Mouse (Mus musculus) MEL (cell line): Measurements from ENCODE around the gene Cxcl10. TPM values are rescaled to one million over a fixed set of nuclear protein-coding genes. Genes with fewer than 3 reads are reported as not detected.

Source experiments
- DNase-seq: peaks from one replicate; pipeline ENCODE4 v3.0.0; 2011; ENCODE audit warnings: low read depth, low spot score
- H3K27ac ChIP-seq: 2 replicates; pipeline ENCODE4 v1.5.1; 2012; ENCODE audit warnings: low read depth, mild to moderate bottlenecking, control low read depth, low read length, moderate library complexity; ENCODE audit not compliant: control insufficient read depth
- H3K27me3 ChIP-seq, 2 experiments: fragments of 150-350 bp in 1 of 2; sonication (generic) in 1 of 2; 2 replicates each; pipeline ENCODE4 v1.6.1; 2012; ENCODE audit warnings: low read length in 2 of 2, mild to moderate bottlenecking in 2 of 2, improper control_type of control experiment in 1 of 2, moderate library complexity in 1 of 2; ENCODE audit not compliant: insufficient read depth in 2 of 2, control insufficient read depth in 1 of 2
- H3K36me3 ChIP-seq, 2 experiments: 2 replicates each; pipeline ENCODE4 v1.6.1; 2012 to 2014; ENCODE audit warnings: low read length in 2 of 2, improper control_type of control experiment in 1 of 2, inconsistent platforms in 1 of 2, mild to moderate bottlenecking in 1 of 2; ENCODE audit not compliant: insufficient read depth in 2 of 2, control insufficient read depth in 1 of 2
- H3K4me1 ChIP-seq, 2 experiments: fragments of 150-350 bp in 1 of 2; sonication (generic) in 1 of 2; 2 replicates each; pipeline ENCODE4 v1.6.1; 2012; ENCODE audit warnings: low read length in 2 of 2, improper control_type of control experiment in 1 of 2, mild to moderate bottlenecking in 1 of 2; ENCODE audit not compliant: insufficient read depth in 2 of 2, control insufficient read depth in 1 of 2
- H3K4me3 ChIP-seq, 2 experiments: fragments of 150-350 bp in 1 of 2; sonication (generic) in 1 of 2; 2 replicates each; pipeline ENCODE4 v1.5.1; 2012; ENCODE audit warnings: low read depth in 2 of 2, low read length in 2 of 2, mild to moderate bottlenecking in 2 of 2, moderate library complexity in 2 of 2, control low read depth in 1 of 2, improper control_type of control experiment in 1 of 2; ENCODE audit not compliant: control insufficient read depth in 1 of 2, insufficient read depth in 1 of 2
- H3K79me2 ChIP-seq: 2 replicates; pipeline ENCODE4 v1.6.1; 2012; ENCODE audit warnings: mild to moderate bottlenecking, low read length, moderate library complexity; ENCODE audit not compliant: control insufficient read depth, poor library complexity, insufficient read depth
- H3K9ac ChIP-seq: 2 replicates; pipeline ENCODE4 v1.6.1; 2012; ENCODE audit warnings: low read depth, mild to moderate bottlenecking, control low read depth, low read length, moderate library complexity; ENCODE audit not compliant: control insufficient read depth, poor library complexity, severe bottlenecking
- H3K9me3 ChIP-seq: fragments of 150-350 bp; sonication (generic); replicated peaks from 2 replicates; pipeline ENCODE4 v1.6.1; 2012; ENCODE audit warnings: mild to moderate bottlenecking, low read length, improper control_type of control experiment, moderate library complexity; ENCODE audit not compliant: insufficient read depth
- BHLHE40 ChIP-seq: IDR thresholded peaks from 2 replicates; pipeline ENCODE4 v1.6.1; 2012; ENCODE audit warnings: low read depth, mild to moderate bottlenecking, inconsistent platforms, low read length, improper control_type of control experiment, borderline replicate concordance
- CHD2 ChIP-seq: IDR thresholded peaks from 2 replicates; pipeline ENCODE4 v1.6.1; 2011; ENCODE audit warnings: low read length, improper control_type of control experiment
- CTCF ChIP-seq, 3 experiments: IDR thresholded peaks in 2 of 3; conservative IDR thresholded peaks in 1 of 3; 2 replicates each; pipeline ENCODE4 v1.5.1; 2011 to 2012; ENCODE audit warnings: low read length in 3 of 3, low read depth in 2 of 3, mild to moderate bottlenecking in 2 of 3, improper control_type of control experiment in 1 of 3, inconsistent platforms in 1 of 3, mixed read lengths in 1 of 3, moderate library complexity in 1 of 3; ENCODE audit not compliant: control insufficient read depth in 1 of 3, insufficient read depth in 1 of 3, poor library complexity in 1 of 3, severe bottlenecking in 1 of 3
- E2F4 ChIP-seq: IDR thresholded peaks from 2 replicates; pipeline ENCODE4 v1.6.1; 2011; ENCODE audit warnings: low read depth, low read length, improper control_type of control experiment, borderline replicate concordance
- ELF1 ChIP-seq: IDR thresholded peaks from 2 replicates; pipeline ENCODE4 v1.6.1; 2014; ENCODE audit warnings: low read depth, mild to moderate bottlenecking, inconsistent platforms, low read length, improper control_type of control experiment, moderate library complexity
- EP300 ChIP-seq, 2 experiments: IDR thresholded peaks; 2 replicates each; pipeline ENCODE4 v1.6.1; 2011; ENCODE audit warnings: improper control_type of control experiment in 2 of 2, low read length in 2 of 2, low read depth in 1 of 2, mild to moderate bottlenecking in 1 of 2
- ETS1 ChIP-seq: IDR thresholded peaks from 2 replicates; pipeline ENCODE4 v1.6.1; 2012; ENCODE audit warnings: low read depth, mild to moderate bottlenecking, inconsistent platforms, low read length, improper control_type of control experiment, moderate library complexity
- GABPA ChIP-seq: IDR thresholded peaks from 2 replicates; pipeline ENCODE4 v1.6.1; 2012; ENCODE audit warnings: low read depth, mild to moderate bottlenecking, inconsistent platforms, low read length, improper control_type of control experiment, moderate library complexity
- MAFK ChIP-seq: IDR thresholded peaks from 2 replicates; pipeline ENCODE4 v1.6.1; 2011; ENCODE audit warnings: low read depth, mild to moderate bottlenecking, low read length, improper control_type of control experiment, borderline replicate concordance
- MAX ChIP-seq: IDR thresholded peaks from 2 replicates; pipeline ENCODE4 v1.6.1; 2011; ENCODE audit warnings: low read length, improper control_type of control experiment
- MAZ ChIP-seq: IDR thresholded peaks from 2 replicates; pipeline ENCODE4 v1.6.1; 2012; ENCODE audit warnings: low read depth, mild to moderate bottlenecking, inconsistent platforms, low read length, improper control_type of control experiment
- MXI1 ChIP-seq: IDR thresholded peaks from 2 replicates; pipeline ENCODE4 v1.6.1; 2011; ENCODE audit warnings: mild to moderate bottlenecking, low read depth, low read length, improper control_type of control experiment
- NELFE ChIP-seq: IDR thresholded peaks from 2 replicates; pipeline ENCODE4 v1.6.1; 2011; ENCODE audit warnings: low read depth, low read length, improper control_type of control experiment
- NRF1 ChIP-seq: IDR thresholded peaks from 2 replicates; pipeline ENCODE4 v1.6.1; 2014; ENCODE audit warnings: low read depth, mild to moderate bottlenecking, inconsistent platforms, low read length, improper control_type of control experiment, moderate library complexity; ENCODE audit not compliant: poor library complexity, insufficient read depth, severe bottlenecking
- POLR2A ChIP-seq, 2 experiments: IDR thresholded peaks; 2 replicates each; pipeline ENCODE4 v1.6.1; 2011 to 2012; ENCODE audit warnings: low read length in 2 of 2, mild to moderate bottlenecking in 2 of 2, control low read depth in 1 of 2, improper control_type of control experiment in 1 of 2, low read depth in 1 of 2, moderate library complexity in 1 of 2; ENCODE audit not compliant: control insufficient read depth in 1 of 2, insufficient read depth in 1 of 2, poor library complexity in 1 of 2
- POLR2AphosphoS5 ChIP-seq: IDR thresholded peaks from 2 replicates; pipeline ENCODE4 v1.6.1; 2012; ENCODE audit warnings: low read depth, borderline replicate concordance, mild to moderate bottlenecking, inconsistent platforms, low read length, moderate library complexity, mixed read lengths
- SIN3A ChIP-seq: IDR thresholded peaks from 2 replicates; pipeline ENCODE4 v1.6.1; 2012; ENCODE audit warnings: low read length, improper control_type of control experiment, inconsistent platforms
- SMC3 ChIP-seq: IDR thresholded peaks from 2 replicates; pipeline ENCODE4 v1.6.1; 2011; ENCODE audit warnings: low read depth, low read length, improper control_type of control experiment
- USF2 ChIP-seq, 2 experiments: IDR thresholded peaks; 2 replicates each; pipeline ENCODE4 v1.6.1; 2011 to 2012; ENCODE audit warnings: improper control_type of control experiment in 2 of 2, low read length in 2 of 2, borderline replicate concordance in 1 of 2, inconsistent platforms in 1 of 2, low read depth in 1 of 2, mild to moderate bottlenecking in 1 of 2; ENCODE audit not compliant: insufficient read depth in 1 of 2
- ZC3H11A ChIP-seq: IDR thresholded peaks from 2 replicates; pipeline ENCODE4 v1.6.1; 2012; ENCODE audit warnings: low read depth, mild to moderate bottlenecking, inconsistent platforms, low read length, improper control_type of control experiment
- ZMIZ1 ChIP-seq: IDR thresholded peaks from 2 replicates; pipeline ENCODE4 v1.6.1; 2012; ENCODE audit warnings: low read depth, mild to moderate bottlenecking, inconsistent platforms, low read length, improper control_type of control experiment, moderate library complexity
- ZNF384 ChIP-seq: IDR thresholded peaks from 2 replicates; pipeline ENCODE4 v1.6.1; 2012; ENCODE audit warnings: low read depth, mild to moderate bottlenecking, inconsistent platforms, low read length, improper control_type of control experiment
- polyA plus RNA-seq, 2 experiments: library from polyadenylated mRNA; stranded (reverse) in 1 of 2; unstranded in 1 of 2; fragments of >175 nt in 1 of 2; fragments of >200 nt in 1 of 2; gene quantifications; 2 replicates each; pipeline versions ENCODE4 v1.2.1 to v1.2.4; 2012; ENCODE audit warnings: low replicate concordance in 2 of 2, low read depth in 1 of 2; ENCODE audit not compliant: insufficient read length in 2 of 2, insufficient read depth in 1 of 2, missing spikeins in 1 of 2
- total RNA-seq: library from RNA; depleted of rRNA; stranded (reverse); fragments of 300-350 nt; gene quantifications from 2 replicates; pipeline ENCODE4 v1.2.3, GENCODE M21; 2012

Cxcl10 gene
- total and polyA plus RNA-seq, 3 experiments: 0.11 TPM; not detected in 2

GRCm38 (mm10) chr5:92358767-92359455 is 10.2 kb upstream of the Cxcl10 start:
- Histone ChIP-seq H3K79me2 (no peaks in the 10 kb centered on the region), H3K27me3 (peaks cover 3 to 11% of the 10 kb centered on the region in 2 experiments), H3K27ac (no peak overlapping the region), H3K4me1 (no peaks in the 10 kb centered on the region), H3K9me3 (no peaks in the 10 kb centered on the region), H3K4me3 (no peak overlapping the region), H3K36me3 (no peaks in the 10 kb centered on the region), H3K9ac (no peak overlapping the region)
- no peak for DNase-seq
- TF ChIP-seq MAX (no peak), NELFE (no peak), EP300 (IDR thresholded peaks at IDR 0.05; ENCODE audit: low read depth in 1 of 2, low read length in 2 of 2) (no peak), SMC3 (no peak), CHD2 (no peak), USF2 (IDR thresholded peaks at IDR 0.05; ENCODE audit: borderline replicate concordance in 1 of 2, insufficient read depth in 1 of 2, low read depth in 1 of 2, low read length in 2 of 2) (no peak), MXI1 (no peak), MAZ (no peak), ETS1 (no peak), ELF1 (no peak), POLR2AphosphoS5 (no peak), GABPA (no peak)

GRCm38 (mm10) chr5:92358033-92358432 is 9.3 kb upstream of the Cxcl10 start:
- no peaks in the 10 kb centered on the region for H3K79me2 ChIP-seq
- no peaks in the 10 kb centered on the region for H3K9me3 ChIP-seq
- H3K27me3 ChIP-seq: peaks cover 0 to 8% of the 10 kb centered on the region in 2 experiments
- no peaks in the 10 kb centered on the region for H3K36me3 ChIP-seq
- no peak overlapping the region for H3K9ac ChIP-seq
- H3K4me1 ChIP-seq: no peaks in the 10 kb centered on the region
- no peak overlapping the region for H3K4me3 ChIP-seq
- no peak overlapping the region for H3K27ac ChIP-seq
- peak; percentile 77 for DNase-seq
- TF ChIP-seq ZC3H11A (no peak), CTCF (IDR thresholded peaks at IDR 0.05 in 2 of 3, conservative IDR thresholded peaks at IDR 0.05 in 1 of 3; ENCODE audit: control insufficient read depth in 1 of 3, insufficient read depth in 1 of 3, low read depth in 2 of 3, low read length in 3 of 3, poor library complexity in 1 of 3, severe bottlenecking in 1 of 3) (no peak), ZNF384 (no peak), MXI1 (peak; percentile 90), SIN3A (peak; percentile 98), CHD2 (no peak), POLR2A (IDR thresholded peaks at IDR 0.05; ENCODE audit: control insufficient read depth in 1 of 2, insufficient read depth in 1 of 2, low read depth in 1 of 2, low read length in 2 of 2, poor library complexity in 1 of 2) (no peak), E2F4 (no peak), NRF1 (no peak), BHLHE40 (no peak), ZMIZ1 (no peak), MAFK (no peak)
